Mouse (Mus musculus): ENCODE measurements around the gene Sgk1. TPM values are rescaled to one million over a fixed set of nuclear protein-coding genes. Genes with fewer than 3 reads are reported as not detected.
A peak's percentile ranks its signal among the peaks of the same experiment; 100 is the strongest.

The Sgk1 gene
- polyA plus RNA-seq, 1 experiment from 2014 or later: 11.7 TPM

DNA sequence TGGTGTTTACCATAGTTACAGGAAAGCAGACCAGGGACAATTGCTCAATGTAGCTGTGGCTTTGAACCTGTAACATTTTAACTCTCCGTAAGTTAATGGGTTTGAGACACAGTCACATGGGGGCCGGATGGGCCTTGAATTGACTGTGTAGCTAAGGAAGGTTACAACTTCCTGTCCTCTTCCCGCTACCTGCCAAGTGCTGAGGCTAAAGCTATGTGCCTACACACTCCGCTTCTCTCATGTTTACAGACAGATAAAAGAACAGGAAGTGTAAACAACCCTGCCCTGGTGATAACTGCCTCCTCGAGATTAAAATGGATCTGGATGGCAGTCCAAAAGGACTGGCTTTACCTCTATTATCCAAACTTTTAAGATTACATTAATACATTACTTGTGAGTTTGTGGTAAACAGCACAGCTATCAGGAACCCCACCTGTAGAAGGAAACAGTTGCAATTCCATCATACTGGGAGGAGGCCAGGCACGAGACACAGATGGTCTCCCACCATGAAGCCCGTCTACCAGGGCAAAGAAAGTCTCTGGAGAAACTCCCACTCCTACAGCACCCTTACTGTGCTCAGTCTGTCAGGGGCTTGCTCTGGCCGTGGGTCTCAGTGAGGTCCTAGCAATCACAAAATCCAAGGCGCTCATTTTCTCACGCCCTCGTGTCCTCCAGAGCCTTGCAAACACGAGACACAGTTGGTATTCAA, 54.7 kb downstream of the Sgk1 start:
- Histone ChIP-seq H3K27me3 (no peaks in the 10 kb centered on the region), H3K4me1 (replicated peaks) (peaks cover 9% of the 10 kb centered on the region), H3K27ac (replicated peaks) (no peak overlapping the region), H3K9ac (no peak overlapping the region), H3K36me3 (replicated peaks) (no peaks in the 10 kb centered on the region), H3K4me2 (no peak overlapping the region), H3K4me3 (replicated peaks) (no peak overlapping the region), H3K9me3 (replicated peaks) (no peaks in the 10 kb centered on the region)
- WGBS (ENCODE audit: insufficient replicate concordance): 26% methylated on average over 12 of the region's 12 CpGs
- peak; percentile 44; the same call in 1 of the 2 replicates for ATAC-seq (ENCODE audit: insufficient read depth)

DNA sequence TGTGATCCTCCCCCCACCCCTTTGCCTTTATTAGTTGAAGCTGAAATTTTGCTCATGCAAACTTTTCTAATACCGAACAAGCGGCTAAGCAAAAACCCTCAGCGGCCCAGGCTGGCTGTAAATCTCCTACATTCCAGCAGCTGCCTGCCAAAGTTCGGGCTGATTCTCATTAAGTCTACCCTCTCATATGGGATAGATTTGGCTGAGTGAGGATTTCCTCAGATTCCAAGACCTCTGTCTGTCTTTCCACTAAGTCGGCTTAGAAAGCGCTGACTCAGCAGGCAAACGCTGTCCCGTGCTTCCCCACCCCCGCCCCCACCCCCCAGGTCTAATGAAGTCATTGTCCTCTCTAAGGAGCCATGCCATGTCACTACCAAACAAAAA, 55.2 kb downstream of the Sgk1 start:
- ATAC-seq (ENCODE audit: insufficient read depth): no peak

DNA sequence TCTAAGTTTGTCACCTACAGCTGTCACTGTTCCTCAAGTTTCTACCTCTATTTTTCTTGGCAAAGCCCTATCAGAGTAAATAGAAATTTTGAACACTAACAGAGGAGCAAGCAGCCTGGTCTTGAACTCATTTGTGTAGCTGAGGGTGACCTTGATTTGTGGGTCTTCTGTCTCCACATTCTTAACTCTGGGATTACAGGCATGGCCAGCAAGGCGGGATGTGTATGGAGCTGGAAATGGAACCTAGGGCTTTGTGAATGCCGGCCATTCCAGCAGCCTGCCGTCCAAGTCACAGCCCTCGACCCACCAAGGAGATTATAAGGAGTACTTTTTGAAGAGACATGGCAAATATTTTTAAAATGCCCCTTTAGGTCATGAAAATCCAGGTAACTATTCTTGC, 56.2 kb downstream of the Sgk1 start:
- 74% methylated on average over 4 of the region's 4 CpGs for WGBS (ENCODE audit: insufficient replicate concordance)
- Histone ChIP-seq H3K4me1 (replicated peaks) (peaks cover 9% of the 10 kb centered on the region), H3K9me3 (replicated peaks) (no peaks in the 10 kb centered on the region), H3K4me2 (no peak overlapping the region), H3K9ac (no peak overlapping the region), H3K4me3 (replicated peaks) (no peak overlapping the region), H3K27me3 (no peaks in the 10 kb centered on the region), H3K36me3 (replicated peaks) (no peaks in the 10 kb centered on the region), H3K27ac (replicated peaks) (no peak overlapping the region)
- no peak for ATAC-seq (ENCODE audit: insufficient read depth)

More for the DNA sequence above, 55.2 kb downstream of the Sgk1 start:
- Histone ChIP-seq H3K4me3 (replicated peaks) (no peak overlapping the region), H3K4me1 (replicated peaks) (peaks cover 9% of the 10 kb centered on the region), H3K27ac (replicated peaks) (no peak overlapping the region), H3K9ac (no peak overlapping the region), H3K27me3 (no peaks in the 10 kb centered on the region), H3K4me2 (no peak overlapping the region), H3K9me3 (replicated peaks) (no peaks in the 10 kb centered on the region), H3K36me3 (replicated peaks) (no peaks in the 10 kb centered on the region)
- 32% methylated on average over 9 of the region's 9 CpGs for WGBS (ENCODE audit: insufficient replicate concordance)

DNA sequence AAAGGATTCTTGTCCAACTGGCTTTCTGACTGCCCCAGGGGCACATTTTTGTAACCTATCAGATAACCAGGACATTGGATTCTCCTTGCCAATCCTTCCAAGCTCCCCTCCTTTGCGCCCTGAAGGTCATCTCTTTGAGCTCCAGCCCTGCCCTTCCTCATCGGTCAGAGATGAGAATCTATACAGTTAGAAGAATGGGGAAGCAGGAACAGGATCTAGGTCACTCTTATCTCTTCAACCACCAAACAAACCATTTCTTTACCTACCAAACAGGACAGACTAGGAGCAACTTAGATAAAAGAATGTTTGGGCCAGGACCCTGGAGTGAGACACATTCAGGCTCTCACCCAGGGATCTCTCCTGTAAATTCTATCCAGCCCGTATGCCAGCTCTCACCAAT, 59.3 kb downstream of the Sgk1 start:
- no peaks in the 10 kb centered on the region for H3K36me3 ChIP-seq (replicated peaks)
- H3K4me2 ChIP-seq: no peak overlapping the region
- H3K27ac ChIP-seq (replicated peaks): no peak overlapping the region
- 23% methylated on average over 3 of the region's 3 CpGs for WGBS (ENCODE audit: insufficient replicate concordance)
- no peak overlapping the region for H3K4me3 ChIP-seq (replicated peaks)
- H3K9me3 ChIP-seq (replicated peaks): no peaks in the 10 kb centered on the region
- H3K9ac ChIP-seq: no peak overlapping the region
- H3K27me3 ChIP-seq: no peaks in the 10 kb centered on the region
- ATAC-seq (ENCODE audit: insufficient read depth): no peak
- peaks cover 8% of the 10 kb centered on the region for H3K4me1 ChIP-seq (replicated peaks)

DNA sequence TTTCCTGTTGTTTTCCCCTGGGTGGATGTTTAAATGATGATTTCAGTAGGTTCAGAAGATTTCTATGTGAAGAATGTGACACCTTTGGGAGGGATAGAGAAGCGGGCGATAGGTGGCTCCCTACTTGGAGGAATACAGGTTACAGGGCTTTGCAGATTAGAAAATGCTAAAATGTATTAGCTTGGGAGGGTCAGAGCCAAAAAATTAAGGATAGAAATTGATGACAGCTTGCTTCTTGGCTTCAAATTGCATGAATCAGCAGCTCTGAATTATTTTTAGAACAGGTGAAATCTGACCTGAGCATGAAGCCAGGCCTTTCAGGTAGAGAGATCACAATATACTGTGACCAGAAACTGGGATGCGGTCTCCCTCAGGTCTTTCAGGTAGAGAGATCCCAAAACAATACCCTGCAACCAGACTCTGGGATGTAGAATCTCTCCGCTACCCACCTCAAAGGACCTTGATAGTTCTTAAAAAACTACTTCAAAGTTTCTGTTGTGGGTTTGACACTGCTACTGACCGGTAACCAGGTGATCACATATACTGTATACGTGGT, 61.2 kb downstream of the Sgk1 start:
- ATAC-seq (ENCODE audit: insufficient read depth): no peak
- no peak overlapping the region for H3K4me2 ChIP-seq
- H3K27ac ChIP-seq (replicated peaks): no peak overlapping the region
- H3K4me1 ChIP-seq (replicated peaks): no peaks in the 10 kb centered on the region; the same call in 1 of the 2 replicates
- 77% methylated on average over 6 of the region's 6 CpGs for WGBS (ENCODE audit: insufficient replicate concordance)
- no peaks in the 10 kb centered on the region for H3K9me3 ChIP-seq (replicated peaks)
- no peaks in the 10 kb centered on the region for H3K36me3 ChIP-seq (replicated peaks)
- no peak overlapping the region for H3K9ac ChIP-seq
- no peaks in the 10 kb centered on the region for H3K27me3 ChIP-seq
- H3K4me3 ChIP-seq (replicated peaks): no peak overlapping the region

DNA sequence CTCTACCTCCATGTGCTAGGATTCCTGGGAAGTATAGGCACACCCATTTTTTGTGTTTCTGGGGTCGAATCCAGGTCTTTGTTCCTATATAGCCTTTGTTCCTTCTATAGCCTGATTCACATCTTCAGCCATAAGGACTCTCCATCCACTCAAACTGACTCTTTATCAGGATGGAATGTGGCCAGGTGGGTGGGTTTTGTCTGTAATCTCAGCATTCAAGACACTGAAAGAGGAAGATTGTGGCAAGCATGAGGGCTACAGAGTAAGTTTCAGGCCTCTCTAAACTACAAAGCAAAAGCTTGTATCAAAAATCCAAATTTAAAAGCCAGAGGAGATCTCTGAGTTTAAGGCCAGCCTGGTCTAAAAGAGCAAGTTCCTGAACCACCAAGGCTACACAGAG, 63.2 kb downstream of the Sgk1 start:
- ATAC-seq (ENCODE audit: insufficient read depth): no peak
- H3K9ac ChIP-seq: no peak overlapping the region
- H3K27me3 ChIP-seq: no peaks in the 10 kb centered on the region
- 33% methylated on average over 1 of the region's 1 CpGs for WGBS (ENCODE audit: insufficient replicate concordance)
- no peak overlapping the region for H3K4me3 ChIP-seq (replicated peaks)
- H3K36me3 ChIP-seq (replicated peaks): no peaks in the 10 kb centered on the region
- no peak overlapping the region for H3K4me2 ChIP-seq
- H3K9me3 ChIP-seq (replicated peaks): no peaks in the 10 kb centered on the region
- H3K27ac ChIP-seq (replicated peaks): no peak overlapping the region
- H3K4me1 ChIP-seq (replicated peaks): no peaks in the 10 kb centered on the region; the same call in 1 of the 2 replicates

DNA sequence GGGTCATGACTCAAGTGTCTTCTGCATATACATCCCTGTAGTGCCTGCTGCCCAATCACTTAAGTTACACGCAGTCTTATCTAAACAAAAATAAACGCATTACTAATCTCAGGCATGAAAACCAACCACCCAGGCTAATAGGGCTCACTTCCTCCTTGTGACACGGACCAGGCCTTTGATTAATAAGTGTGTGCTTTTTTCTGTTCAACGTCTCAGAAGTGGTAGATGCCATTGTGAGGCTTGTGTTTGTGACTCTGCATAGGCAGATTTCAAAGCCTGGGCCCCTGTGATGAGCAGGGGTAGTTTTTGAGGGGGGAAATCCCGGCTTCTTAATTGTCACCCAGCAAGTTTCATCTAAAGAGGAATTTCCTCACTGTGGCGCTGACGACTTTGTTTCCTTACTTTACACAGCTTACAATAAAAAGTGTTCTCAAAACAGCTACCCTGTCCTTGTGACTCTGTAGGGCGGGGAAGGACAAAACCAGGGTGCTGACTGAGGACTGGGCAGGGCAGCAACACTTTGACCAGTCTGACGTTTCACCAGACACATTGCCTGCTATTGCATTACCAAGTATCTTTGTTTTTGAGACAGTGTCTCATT, 64.9 kb downstream of the Sgk1 start:
- H3K4me3 ChIP-seq (replicated peaks): no peak overlapping the region
- 30% methylated on average over 9 of the region's 9 CpGs for WGBS (ENCODE audit: insufficient replicate concordance)

DNA sequence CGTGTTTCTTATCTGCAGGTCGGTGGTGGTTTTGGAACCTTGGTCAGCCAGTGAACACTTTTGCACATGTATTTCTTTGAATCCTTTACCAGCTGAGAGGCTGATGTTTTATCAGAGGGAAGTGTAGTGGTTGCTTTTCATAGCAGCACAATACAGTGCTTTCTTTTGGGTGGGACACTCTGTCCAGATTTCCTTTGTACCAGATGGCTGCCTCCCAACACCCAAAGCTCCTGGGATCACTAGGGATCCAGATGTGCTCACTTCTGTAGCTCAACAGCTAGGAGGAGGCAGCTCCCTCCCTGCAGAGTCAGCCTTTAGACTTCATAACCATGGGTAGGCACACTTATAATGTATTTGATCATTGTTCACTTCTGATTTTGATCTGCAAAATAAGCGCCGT, 70.5 kb downstream of the Sgk1 start:
- H3K9me3 ChIP-seq (replicated peaks): no peaks in the 10 kb centered on the region
- no peaks in the 10 kb centered on the region for H3K27me3 ChIP-seq
- no peak overlapping the region for H3K4me3 ChIP-seq (replicated peaks)
- H3K4me2 ChIP-seq: no peak overlapping the region
- H3K9ac ChIP-seq: no peak overlapping the region
- no peaks in the 10 kb centered on the region for H3K36me3 ChIP-seq (replicated peaks)
- ATAC-seq (ENCODE audit: insufficient read depth): no peak
- H3K27ac ChIP-seq (replicated peaks): no peak overlapping the region
- H3K4me1 ChIP-seq (replicated peaks): no peaks in the 10 kb centered on the region
- 59% methylated on average over 4 of the region's 4 CpGs for WGBS (ENCODE audit: insufficient replicate concordance)

More for the DNA sequence above, 64.9 kb downstream of the Sgk1 start:
- Histone ChIP-seq H3K9ac (no peak overlapping the region), H3K27me3 (no peaks in the 10 kb centered on the region), H3K27ac (replicated peaks) (no peak overlapping the region), H3K4me2 (no peak overlapping the region), H3K4me1 (replicated peaks) (no peaks in the 10 kb centered on the region), H3K9me3 (replicated peaks) (no peaks in the 10 kb centered on the region), H3K36me3 (replicated peaks) (no peaks in the 10 kb centered on the region)
- no peak for ATAC-seq (ENCODE audit: insufficient read depth)

DNA sequence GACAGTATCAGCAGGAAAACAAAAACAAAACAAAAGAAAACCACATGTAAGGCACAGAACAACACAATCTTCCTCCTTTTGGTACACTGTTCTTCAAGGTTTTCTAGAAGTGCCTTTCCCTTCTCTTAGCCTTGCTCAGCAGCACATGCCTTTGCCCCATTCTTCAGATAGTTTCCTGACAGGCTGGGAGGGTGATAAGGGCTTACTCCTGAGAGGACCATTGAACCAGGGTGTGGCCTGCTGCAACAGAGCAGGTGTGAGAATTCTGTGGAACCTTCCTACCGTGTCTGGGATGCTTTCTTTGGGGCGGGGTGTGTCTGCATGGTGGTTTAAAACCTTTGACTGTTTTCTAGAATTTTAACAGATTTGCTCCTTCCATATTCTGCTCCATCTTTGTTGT, 79.1 kb downstream of the Sgk1 start:
- WGBS (ENCODE audit: insufficient replicate concordance): 49% methylated on average over 2 of the region's 2 CpGs
- no peaks in the 10 kb centered on the region for H3K27me3 ChIP-seq
- no peak overlapping the region for H3K9ac ChIP-seq
- no peak overlapping the region for H3K4me2 ChIP-seq
- no peaks in the 10 kb centered on the region for H3K4me1 ChIP-seq (replicated peaks)
- no peak overlapping the region for H3K4me3 ChIP-seq (replicated peaks)
- no peak overlapping the region for H3K27ac ChIP-seq (replicated peaks)
- H3K36me3 ChIP-seq (replicated peaks): no peaks in the 10 kb centered on the region
- no peak for ATAC-seq (ENCODE audit: insufficient read depth)
- no peaks in the 10 kb centered on the region for H3K9me3 ChIP-seq (replicated peaks)

DNA sequence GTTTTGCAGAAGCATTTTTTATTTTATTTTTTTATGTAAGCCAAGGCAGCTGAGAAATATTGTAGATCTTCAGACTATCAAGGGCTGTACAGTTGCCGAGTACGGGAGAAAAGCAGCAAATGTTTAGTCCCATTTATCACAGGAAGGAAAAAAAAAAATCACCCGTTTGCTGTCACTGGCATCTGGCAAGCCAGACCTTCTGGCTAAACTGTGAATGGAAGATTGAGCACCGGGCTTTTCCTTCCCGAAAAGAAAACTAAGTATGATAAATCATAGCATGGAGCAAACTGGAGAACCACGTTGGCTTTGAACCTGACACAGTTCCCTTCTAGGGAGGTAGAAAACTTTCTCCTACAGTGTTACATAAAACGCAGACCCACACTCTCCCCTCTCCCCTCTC, 81.0 kb downstream of the Sgk1 start:
- H3K9ac ChIP-seq: no peak overlapping the region
- ATAC-seq (ENCODE audit: insufficient read depth): no peak
- no peaks in the 10 kb centered on the region for H3K27me3 ChIP-seq
- H3K4me1 ChIP-seq (replicated peaks): no peaks in the 10 kb centered on the region
- no peaks in the 10 kb centered on the region for H3K36me3 ChIP-seq (replicated peaks)
- H3K4me2 ChIP-seq: no peak overlapping the region
- H3K9me3 ChIP-seq (replicated peaks): no peaks in the 10 kb centered on the region
- H3K4me3 ChIP-seq (replicated peaks): no peak overlapping the region
- WGBS (ENCODE audit: insufficient replicate concordance): 22% methylated on average over 7 of the region's 7 CpGs
- H3K27ac ChIP-seq (replicated peaks): no peak overlapping the region

DNA sequence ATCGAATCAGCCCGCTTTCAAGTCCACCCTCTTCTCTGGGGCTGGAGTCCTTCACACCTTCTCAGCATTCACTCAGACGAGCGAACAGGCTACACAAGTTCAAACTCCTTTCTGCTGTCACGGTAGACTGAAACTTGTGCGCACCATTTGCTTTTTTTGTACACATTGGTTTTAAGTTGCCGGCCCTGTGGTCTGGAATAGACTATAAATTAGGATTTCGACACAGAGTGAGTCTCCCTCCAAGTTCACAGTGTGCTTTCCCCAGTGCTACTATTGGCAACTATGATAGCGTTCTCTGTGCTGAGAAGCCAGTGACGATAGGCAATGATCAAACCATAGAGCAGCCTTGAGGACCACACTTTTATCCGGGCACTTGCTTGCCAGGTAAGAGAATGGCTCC, 91.7 kb downstream of the Sgk1 start:
- ATAC-seq (ENCODE audit: insufficient read depth): no peak
- no peak overlapping the region for H3K9ac ChIP-seq
- no peaks in the 10 kb centered on the region for H3K4me1 ChIP-seq (replicated peaks)
- 65% methylated on average over 11 of the region's 11 CpGs for WGBS (ENCODE audit: insufficient replicate concordance)
- no peak overlapping the region for H3K4me3 ChIP-seq (replicated peaks)
- no peaks in the 10 kb centered on the region for H3K36me3 ChIP-seq (replicated peaks)
- H3K27me3 ChIP-seq: no peaks in the 10 kb centered on the region
- no peak overlapping the region for H3K27ac ChIP-seq (replicated peaks)
- no peaks in the 10 kb centered on the region for H3K9me3 ChIP-seq (replicated peaks)
- H3K4me2 ChIP-seq: no peak overlapping the region
